Mouse (Mus musculus): ENCODE results near the gene Cdh15. TPM values are rescaled to one million over a fixed set of nuclear protein-coding genes. Genes with fewer than 3 reads are reported as not detected.
A peak's percentile ranks its signal among the peaks of the same experiment; 100 is the strongest.

The Cdh15 gene
- 0.97 and 1.5 TPM in 2 replicates for polyA plus RNA-seq (2014; fragmentation: Nextera tagmentation; extraction: Ambion mirVana)

- no peak within 1 kb of the TSS for H3K27ac ChIP-seq (ENCODE audit: low read depth, low read length)
- H3K36me3 ChIP-seq (ENCODE audit: control insufficient read depth, insufficient read depth, low read length): no peaks in the 10 kb centered on the region
- H3K9ac ChIP-seq (ENCODE audit: low read depth, low read length): no peak within 1 kb of the TSS
- H3K4me2 ChIP-seq: peak within 1 kb of the TSS; percentile 46
- ATAC-seq (replicated peaks; ENCODE audit: low FRiP score): peak; percentile 90
- H3K9me3 ChIP-seq (ENCODE audit: control insufficient read depth, low read length): no peaks in the 10 kb centered on the region
- H3K27me3 ChIP-seq (replicated peaks; ENCODE audit: control insufficient read depth, insufficient read depth, low read length): peaks cover 22% of the 10 kb centered on the region
- H3K4me1 ChIP-seq (replicated peaks; ENCODE audit: control insufficient read depth, insufficient read depth, low read length): 0 out of 2 replicates have a peak, but pooled peaks cover 2% of the 10 kb centered on the region
- no peak within 1 kb of the TSS for H3K4me3 ChIP-seq (ENCODE audit: low read depth, low read length)
- WGBS: 20% methylated on average over 17 of the region's 18 CpGs
- DNase-seq (ENCODE audit: low spot score): peak; percentile 75
Measured at GRCm38 (mm10) chr8:122847829-122848561, at the start of gene Cdh15. Gene Cdh15, plus strand, starts transcription at chr8:122847966.

DNA sequence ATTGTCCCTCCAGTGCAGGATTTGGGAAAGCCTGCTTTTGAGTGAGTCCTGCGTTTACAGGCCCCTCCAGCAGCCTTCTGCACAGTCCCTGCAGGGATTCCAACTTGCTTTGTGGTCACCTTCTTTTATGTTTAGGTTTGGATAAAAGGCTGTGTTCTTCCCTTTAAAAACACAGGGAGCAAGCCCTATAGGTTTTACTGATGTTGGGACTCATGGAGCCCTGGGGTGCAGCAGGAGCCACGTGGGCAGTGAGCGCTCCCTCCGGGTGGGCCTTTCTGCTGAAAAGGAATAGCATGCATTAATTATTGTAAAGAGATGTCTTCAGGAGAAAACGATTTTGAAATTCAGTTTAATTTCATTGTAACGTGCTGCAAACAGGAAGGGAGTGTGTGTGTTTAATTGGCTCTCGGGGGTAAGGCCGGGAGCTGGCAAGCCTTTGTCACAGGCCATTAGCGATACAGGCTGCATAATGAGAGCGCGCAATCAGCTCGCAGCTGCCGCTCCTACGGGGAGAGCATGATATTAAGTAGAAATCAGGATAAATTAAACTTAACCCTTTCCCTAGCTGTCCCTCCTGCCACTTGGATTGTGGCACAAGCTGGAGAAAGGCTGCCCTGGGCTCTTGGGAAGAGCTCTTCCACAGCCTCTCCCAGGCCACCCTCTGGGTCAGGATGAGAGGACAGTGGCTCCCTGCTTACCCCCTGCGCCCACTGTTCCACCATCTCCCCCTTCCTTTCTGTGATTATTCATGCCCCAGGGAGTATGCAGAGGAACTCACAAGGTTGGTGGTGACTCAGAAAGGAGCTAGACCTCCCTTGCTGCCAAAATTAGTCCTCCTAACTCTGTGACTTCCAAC is 43.6 kb upstream of the Cdh15 start:
- ATAC-seq (replicated peaks; ENCODE audit: low FRiP score): no peak
- DNase-seq (ENCODE audit: low spot score): no peak
- no peaks in the 10 kb centered on the region for H3K9me3 ChIP-seq (ENCODE audit: control insufficient read depth, low read length)
- WGBS: 66% methylated on average over 15 of the region's 15 CpGs
- H3K27ac ChIP-seq (ENCODE audit: low read depth, low read length): no peak overlapping the region
- no peak overlapping the region for H3K9ac ChIP-seq (ENCODE audit: low read depth, low read length)
- no peaks in the 10 kb centered on the region for H3K36me3 ChIP-seq (ENCODE audit: control insufficient read depth, insufficient read depth, low read length)
- H3K4me3 ChIP-seq (ENCODE audit: low read depth, low read length): no peak overlapping the region
- H3K27me3 ChIP-seq (replicated peaks; ENCODE audit: control insufficient read depth, insufficient read depth, low read length): 0 out of 2 replicates have a peak, but pooled peaks cover 5% of the 10 kb centered on the region
- H3K4me2 ChIP-seq: no peak overlapping the region
- H3K4me1 ChIP-seq (replicated peaks; ENCODE audit: control insufficient read depth, insufficient read depth, low read length): no peaks in the 10 kb centered on the region; the same call in 1 of the 2 replicates

- Histone ChIP-seq H3K4me2 (no peak overlapping the region), H3K9ac (ENCODE audit: low read depth, low read length) (no peak overlapping the region), H3K27me3 (replicated peaks; ENCODE audit: control insufficient read depth, insufficient read depth, low read length) (0 out of 2 replicates have a peak, but pooled peaks cover 5% of the 10 kb centered on the region), H3K9me3 (ENCODE audit: control insufficient read depth, low read length) (no peaks in the 10 kb centered on the region), H3K27ac (ENCODE audit: low read depth, low read length) (no peak overlapping the region), H3K4me1 (replicated peaks; ENCODE audit: control insufficient read depth, insufficient read depth, low read length) (no peaks in the 10 kb centered on the region; the same call in 1 of the 2 replicates), H3K36me3 (ENCODE audit: control insufficient read depth, insufficient read depth, low read length) (no peaks in the 10 kb centered on the region), H3K4me3 (ENCODE audit: low read depth, low read length) (no peak overlapping the region)
- DNase-seq (ENCODE audit: low spot score): no peak
- ATAC-seq (replicated peaks; ENCODE audit: low FRiP score): no peak
- 74% methylated on average over 3 of the region's 3 CpGs for WGBS
Measured at GRCm38 (mm10) chr8:122805349-122805748, 42.4 kb upstream of the Cdh15 start.

DNA sequence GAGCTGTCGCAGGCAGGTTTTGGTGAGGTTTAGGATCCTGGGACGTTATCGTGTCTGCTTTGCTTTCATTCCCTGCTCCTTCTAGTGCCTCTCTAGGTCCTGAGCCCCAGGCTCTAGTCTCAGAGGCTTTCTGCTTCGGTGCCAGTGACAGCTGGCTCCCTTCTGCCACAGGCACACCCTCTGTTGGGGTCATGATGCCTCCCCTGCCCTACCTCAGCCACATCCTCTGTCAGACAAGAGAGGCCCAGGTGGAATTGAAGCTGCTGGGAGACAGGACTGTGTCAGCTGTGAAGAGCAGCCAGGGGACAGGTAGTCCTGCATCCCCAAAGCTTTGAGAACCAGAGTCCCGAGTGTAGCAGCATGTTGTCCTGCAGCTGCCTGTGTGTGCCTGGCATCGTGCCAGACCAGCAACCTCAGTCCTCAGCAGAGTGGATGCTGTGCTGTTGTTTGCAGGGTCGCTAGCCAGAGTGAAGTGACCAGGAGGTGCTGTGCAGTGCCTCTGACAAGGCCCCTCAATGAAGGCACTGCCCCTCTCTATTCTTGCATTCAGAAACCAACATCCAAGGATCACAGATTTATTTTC is 40.7 kb upstream of the Cdh15 start:
- no peak overlapping the region for H3K9ac ChIP-seq (ENCODE audit: low read depth, low read length)
- H3K36me3 ChIP-seq (ENCODE audit: control insufficient read depth, insufficient read depth, low read length): no peaks in the 10 kb centered on the region
- H3K4me2 ChIP-seq: no peak overlapping the region
- WGBS: 81% methylated on average over 7 of the region's 7 CpGs
- no peak for DNase-seq (ENCODE audit: low spot score)
- no peaks in the 10 kb centered on the region; the same call in 1 of the 2 replicates for H3K4me1 ChIP-seq (replicated peaks; ENCODE audit: control insufficient read depth, insufficient read depth, low read length)
- 0 out of 2 replicates have a peak, but pooled peaks cover 5% of the 10 kb centered on the region for H3K27me3 ChIP-seq (replicated peaks; ENCODE audit: control insufficient read depth, insufficient read depth, low read length)
- H3K27ac ChIP-seq (ENCODE audit: low read depth, low read length): no peak overlapping the region
- no peaks in the 10 kb centered on the region for H3K9me3 ChIP-seq (ENCODE audit: control insufficient read depth, low read length)
- H3K4me3 ChIP-seq (ENCODE audit: low read depth, low read length): no peak overlapping the region
- ATAC-seq (replicated peaks; ENCODE audit: low FRiP score): no peak

- no peak overlapping the region for H3K4me3 ChIP-seq (ENCODE audit: low read depth, low read length)
- no peak for ATAC-seq (replicated peaks; ENCODE audit: low FRiP score)
- no peak overlapping the region for H3K27ac ChIP-seq (ENCODE audit: low read depth, low read length)
- no peaks in the 10 kb centered on the region for H3K9me3 ChIP-seq (ENCODE audit: control insufficient read depth, low read length)
- no peaks in the 10 kb centered on the region for H3K36me3 ChIP-seq (ENCODE audit: control insufficient read depth, insufficient read depth, low read length)
- H3K4me1 ChIP-seq (replicated peaks; ENCODE audit: control insufficient read depth, insufficient read depth, low read length): no peaks in the 10 kb centered on the region; the same call in 1 of the 2 replicates
- H3K4me2 ChIP-seq: no peak overlapping the region
- WGBS: 86% methylated on average over 4 of the region's 4 CpGs
- H3K27me3 ChIP-seq (replicated peaks; ENCODE audit: control insufficient read depth, insufficient read depth, low read length): 0 out of 2 replicates have a peak, but pooled peaks cover 5% of the 10 kb centered on the region
- DNase-seq (ENCODE audit: low spot score): no peak
- H3K9ac ChIP-seq (ENCODE audit: low read depth, low read length): no peak overlapping the region
Measured at GRCm38 (mm10) chr8:122807907-122808306, 39.9 kb upstream of the Cdh15 start.

- no peaks in the 10 kb centered on the region for H3K36me3 ChIP-seq (ENCODE audit: control insufficient read depth, insufficient read depth, low read length)
- ATAC-seq (replicated peaks; ENCODE audit: low FRiP score): no peak
- H3K4me3 ChIP-seq (ENCODE audit: low read depth, low read length): no peak overlapping the region
- H3K27me3 ChIP-seq (replicated peaks; ENCODE audit: control insufficient read depth, insufficient read depth, low read length): 0 out of 2 replicates have a peak, but pooled peaks cover 3% of the 10 kb centered on the region
- no peak overlapping the region for H3K27ac ChIP-seq (ENCODE audit: low read depth, low read length)
- WGBS: 71% methylated on average over 8 of the region's 8 CpGs
- no peaks in the 10 kb centered on the region for H3K9me3 ChIP-seq (ENCODE audit: control insufficient read depth, low read length)
- no peak overlapping the region for H3K9ac ChIP-seq (ENCODE audit: low read depth, low read length)
- H3K4me1 ChIP-seq (replicated peaks; ENCODE audit: control insufficient read depth, insufficient read depth, low read length): no peaks in the 10 kb centered on the region
- no peak overlapping the region for H3K4me2 ChIP-seq
- no peak for DNase-seq (ENCODE audit: low spot score)
Measured at GRCm38 (mm10) chr8:122810376-122810775, 37.4 kb upstream of the Cdh15 start.

DNA sequence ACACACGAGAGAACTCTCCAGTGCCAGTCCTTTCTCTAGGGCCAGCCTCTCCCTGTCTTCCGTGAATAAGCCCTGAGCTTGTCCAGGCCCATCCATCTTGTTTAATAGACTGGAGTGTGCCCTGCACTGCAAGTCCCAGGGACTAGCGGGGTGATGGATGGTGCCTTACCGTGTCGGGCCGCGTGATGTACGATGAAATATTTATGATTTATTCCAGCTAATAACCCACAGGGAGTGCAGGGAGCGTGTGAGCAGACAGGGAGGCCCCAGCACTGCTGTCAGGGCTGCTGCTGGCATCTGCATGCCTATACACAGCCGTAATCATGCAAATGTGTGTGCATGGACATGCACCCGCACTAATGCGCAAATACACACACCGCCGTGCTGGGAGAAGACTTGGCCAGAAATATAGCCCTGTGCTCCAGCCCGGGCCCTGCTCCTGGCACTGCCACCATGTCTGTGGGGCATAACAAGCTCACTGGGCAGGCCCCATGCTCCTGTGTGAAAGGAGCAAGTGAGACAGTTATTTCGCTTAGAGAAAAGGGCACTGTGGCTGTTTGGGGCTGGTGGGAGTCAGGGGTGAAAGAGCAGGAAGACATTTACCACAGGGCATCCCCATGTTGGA is 35.8 kb upstream of the Cdh15 start:
- WGBS: 88% methylated on average over 16 of the region's 16 CpGs
- Histone ChIP-seq H3K4me2 (no peak overlapping the region), H3K9me3 (ENCODE audit: control insufficient read depth, low read length) (no peaks in the 10 kb centered on the region), H3K4me1 (replicated peaks; ENCODE audit: control insufficient read depth, insufficient read depth, low read length) (no peaks in the 10 kb centered on the region), H3K36me3 (ENCODE audit: control insufficient read depth, insufficient read depth, low read length) (no peaks in the 10 kb centered on the region), H3K4me3 (ENCODE audit: low read depth, low read length) (no peak overlapping the region), H3K27me3 (replicated peaks; ENCODE audit: control insufficient read depth, insufficient read depth, low read length) (no peaks in the 10 kb centered on the region), H3K9ac (ENCODE audit: low read depth, low read length) (no peak overlapping the region), H3K27ac (ENCODE audit: low read depth, low read length) (no peak overlapping the region)
- ATAC-seq (replicated peaks; ENCODE audit: low FRiP score): no peak
- DNase-seq (ENCODE audit: low spot score): no peak

- H3K4me3 ChIP-seq (ENCODE audit: low read depth, low read length): no peak overlapping the region
- DNase-seq (ENCODE audit: low spot score) (no peak), ATAC-seq (replicated peaks; ENCODE audit: low FRiP score) (no peak)
- H3K27me3 ChIP-seq (replicated peaks; ENCODE audit: control insufficient read depth, insufficient read depth, low read length): no peaks in the 10 kb centered on the region
- H3K4me1 ChIP-seq (replicated peaks; ENCODE audit: control insufficient read depth, insufficient read depth, low read length): no peaks in the 10 kb centered on the region
- H3K9ac ChIP-seq (ENCODE audit: low read depth, low read length): no peak overlapping the region
- 82% methylated on average over 14 of the region's 14 CpGs for WGBS
- no peak overlapping the region for H3K27ac ChIP-seq (ENCODE audit: low read depth, low read length)
- H3K9me3 ChIP-seq (ENCODE audit: control insufficient read depth, low read length): no peaks in the 10 kb centered on the region
- H3K36me3 ChIP-seq (ENCODE audit: control insufficient read depth, insufficient read depth, low read length): no peaks in the 10 kb centered on the region
- H3K4me2 ChIP-seq: no peak overlapping the region
Measured at GRCm38 (mm10) chr8:122812610-122813250, 35.0 kb upstream of the Cdh15 start.
